Mouse (Mus musculus): Measurements from ENCODE around the gene Mettl9. TPM values are rescaled to one million over a fixed set of nuclear protein-coding genes. Genes with fewer than 3 reads are reported as not detected.

Gene Mettl9
- polyA plus RNA-seq, 1 experiment from 2014 or later = 136 TPM

GRCm38 (mm10) chr7:121077829-121078228 lies 43.6 kb downstream of the Mettl9 start:
- no peak overlapping the region for H3K27ac ChIP-seq (replicated peaks)
- H3K4me3 ChIP-seq (replicated peaks) = no peak overlapping the region
- H3K9ac ChIP-seq = no peak overlapping the region
- whole genome bisulfite sequencing = 13% methylated on average over 5 of the region's 5 CpGs
- no peak overlapping the region for H3K4me2 ChIP-seq (replicated peaks)
- H3K27me3 ChIP-seq = no peaks in the 10 kb centered on the region
- 0 out of 2 replicates have a peak, but pooled peaks cover 2% of the 10 kb centered on the region for H3K4me1 ChIP-seq
- H3K9me3 ChIP-seq (replicated peaks) = no peaks in the 10 kb centered on the region
- peaks cover 35% of the 10 kb centered on the region for H3K36me3 ChIP-seq
- 0 out of 2 replicates have a peak, but pooled peaks have one; percentile 51 for ATAC-seq (ENCODE audit: insufficient number of reproducible peaks, low FRiP score, low TSS enrichment, low read depth)

- Histone ChIP-seq H3K9ac (no peak within 1 kb of the TSS), H3K9me3 (replicated peaks) (no peaks in the 10 kb centered on the region), H3K4me3 (replicated peaks) (no peak within 1 kb of the TSS), H3K36me3 (peaks cover 20% of the 10 kb centered on the region), H3K27me3 (no peaks in the 10 kb centered on the region), H3K27ac (replicated peaks) (no peak within 1 kb of the TSS), H3K4me1 (peaks cover 13% of the 10 kb centered on the region; the same call in 1 of the 2 replicates), H3K4me2 (replicated peaks) (no peak within 1 kb of the TSS)
- no peak for ATAC-seq (ENCODE audit: insufficient number of reproducible peaks, low FRiP score, low TSS enrichment, low read depth)
- 80% methylated on average over 4 of the region's 4 CpGs for WGBS
Measured at GRCm38 (mm10) chr7:121081350-121081749, 47.1 kb downstream of the Mettl9 start, which contains the start of gene Otoa. Gene Otoa (plus strand): TSS chr7:121081650.

- ATAC-seq (ENCODE audit: insufficient number of reproducible peaks, low FRiP score, low TSS enrichment, low read depth) = no peak
- Histone ChIP-seq H3K4me3 (replicated peaks) (no peak overlapping the region), H3K27ac (replicated peaks) (no peak overlapping the region), H3K4me1 (peaks cover 13% of the 10 kb centered on the region; the same call in 1 of the 2 replicates), H3K36me3 (peaks cover 18% of the 10 kb centered on the region), H3K4me2 (replicated peaks) (no peak overlapping the region), H3K9me3 (replicated peaks) (no peaks in the 10 kb centered on the region), H3K9ac (no peak overlapping the region), H3K27me3 (no peaks in the 10 kb centered on the region)
- 44% methylated on average over 2 of the region's 2 CpGs for WGBS
Measured at GRCm38 (mm10) chr7:121081816-121082215, 47.6 kb downstream of the Mettl9 start.

GRCm38 (mm10) chr7:121082949-121083513 lies 48.8 kb downstream of the Mettl9 start:
- H3K27me3 ChIP-seq = no peaks in the 10 kb centered on the region
- H3K4me3 ChIP-seq (replicated peaks) = no peak overlapping the region
- H3K36me3 ChIP-seq = peaks cover 8% of the 10 kb centered on the region
- H3K4me2 ChIP-seq (replicated peaks) = no peak overlapping the region
- ATAC-seq (ENCODE audit: insufficient number of reproducible peaks, low FRiP score, low TSS enrichment, low read depth) = peak; percentile 64
- 59% methylated on average over 9 of the region's 9 CpGs for WGBS
- H3K27ac ChIP-seq (replicated peaks) = no peak overlapping the region
- no peaks in the 10 kb centered on the region for H3K9me3 ChIP-seq (replicated peaks)
- peaks cover 13% of the 10 kb centered on the region; the same call in 1 of the 2 replicates for H3K4me1 ChIP-seq
- no peak overlapping the region for H3K9ac ChIP-seq

- Histone ChIP-seq H3K9ac (no peak overlapping the region), H3K27me3 (no peaks in the 10 kb centered on the region), H3K36me3 (no peaks in the 10 kb centered on the region), H3K4me3 (replicated peaks) (no peak overlapping the region), H3K9me3 (replicated peaks) (no peaks in the 10 kb centered on the region), H3K27ac (replicated peaks) (no peak overlapping the region), H3K4me2 (replicated peaks) (no peak overlapping the region), H3K4me1 (peaks cover 13% of the 10 kb centered on the region; the same call in 1 of the 2 replicates)
- 52% methylated on average over 8 of the region's 8 CpGs for WGBS
- ATAC-seq (ENCODE audit: insufficient number of reproducible peaks, low FRiP score, low TSS enrichment, low read depth) = no peak
Measured at GRCm38 (mm10) chr7:121084840-121085453, 50.7 kb downstream of the Mettl9 start.

GRCm38 (mm10) chr7:121085500-121085899 lies 51.3 kb downstream of the Mettl9 start:
- Histone ChIP-seq H3K4me1 (peaks cover 13% of the 10 kb centered on the region; the same call in 1 of the 2 replicates), H3K27me3 (no peaks in the 10 kb centered on the region), H3K9me3 (replicated peaks) (no peaks in the 10 kb centered on the region), H3K36me3 (no peaks in the 10 kb centered on the region), H3K27ac (replicated peaks) (no peak overlapping the region), H3K9ac (no peak overlapping the region), H3K4me3 (replicated peaks) (no peak overlapping the region), H3K4me2 (replicated peaks) (no peak overlapping the region)
- WGBS = 7% methylated on average over 4 of the region's 4 CpGs
- peak; percentile 58; the same call in 1 of the 2 replicates for ATAC-seq (ENCODE audit: insufficient number of reproducible peaks, low FRiP score, low TSS enrichment, low read depth)

- H3K4me3 ChIP-seq (replicated peaks) = no peak overlapping the region
- WGBS = 69% methylated on average over 5 of the region's 5 CpGs
Measured at GRCm38 (mm10) chr7:121088745-121089144, 54.5 kb downstream of the Mettl9 start.

GRCm38 (mm10) chr7:121090748-121091147 lies 56.5 kb downstream of the Mettl9 start:
- Histone ChIP-seq H3K4me3 (replicated peaks) (no peak overlapping the region), H3K27ac (replicated peaks) (no peak overlapping the region), H3K9ac (no peak overlapping the region), H3K9me3 (replicated peaks) (no peaks in the 10 kb centered on the region), H3K4me2 (replicated peaks) (no peak overlapping the region), H3K27me3 (no peaks in the 10 kb centered on the region), H3K4me1 (no peaks in the 10 kb centered on the region; the same call in 1 of the 2 replicates), H3K36me3 (no peaks in the 10 kb centered on the region)
- 61% methylated on average over 7 of the region's 7 CpGs for whole genome bisulfite sequencing
- peak; percentile 65 for ATAC-seq (ENCODE audit: insufficient number of reproducible peaks, low FRiP score, low TSS enrichment, low read depth)

More at GRCm38 (mm10) chr7:121088745-121089144, 54.5 kb downstream of the Mettl9 start:
- H3K9ac ChIP-seq = no peak overlapping the region
- no peaks in the 10 kb centered on the region for H3K9me3 ChIP-seq (replicated peaks)
- no peak overlapping the region for H3K27ac ChIP-seq (replicated peaks)
- no peaks in the 10 kb centered on the region for H3K36me3 ChIP-seq
- peaks cover 5% of the 10 kb centered on the region; the same call in 1 of the 2 replicates for H3K4me1 ChIP-seq
- H3K4me2 ChIP-seq (replicated peaks) = no peak overlapping the region
- no peaks in the 10 kb centered on the region for H3K27me3 ChIP-seq
- ATAC-seq (ENCODE audit: insufficient number of reproducible peaks, low FRiP score, low TSS enrichment, low read depth) = no peak

GRCm38 (mm10) chr7:121093026-121093425 lies 58.8 kb downstream of the Mettl9 start:
- Histone ChIP-seq H3K4me1 (no peaks in the 10 kb centered on the region; the same call in 1 of the 2 replicates), H3K4me3 (replicated peaks) (no peak overlapping the region), H3K4me2 (replicated peaks) (no peak overlapping the region), H3K9me3 (replicated peaks) (no peaks in the 10 kb centered on the region), H3K27me3 (no peaks in the 10 kb centered on the region), H3K9ac (no peak overlapping the region), H3K27ac (replicated peaks) (no peak overlapping the region), H3K36me3 (no peaks in the 10 kb centered on the region)
- ATAC-seq (ENCODE audit: insufficient number of reproducible peaks, low FRiP score, low TSS enrichment, low read depth) = no peak
- WGBS = 77% methylated on average over 4 of the region's 4 CpGs

- Histone ChIP-seq H3K4me1 (no peaks in the 10 kb centered on the region), H3K9ac (no peak overlapping the region), H3K4me2 (replicated peaks) (no peak overlapping the region), H3K9me3 (replicated peaks) (no peaks in the 10 kb centered on the region), H3K36me3 (no peaks in the 10 kb centered on the region), H3K4me3 (replicated peaks) (no peak overlapping the region), H3K27me3 (no peaks in the 10 kb centered on the region; the same call in 1 of the 2 replicates), H3K27ac (replicated peaks) (no peak overlapping the region)
- 80% methylated on average over 10 of the region's 10 CpGs for WGBS
- ATAC-seq (ENCODE audit: insufficient number of reproducible peaks, low FRiP score, low TSS enrichment, low read depth) = no peak
Measured at GRCm38 (mm10) chr7:121098614-121099389, 64.6 kb downstream of the Mettl9 start.

GRCm38 (mm10) chr7:121107851-121108250 lies 73.6 kb downstream of the Mettl9 start:
- no peak overlapping the region for H3K4me2 ChIP-seq (replicated peaks)
- no peak overlapping the region for H3K27ac ChIP-seq (replicated peaks)
- no peaks in the 10 kb centered on the region for H3K36me3 ChIP-seq
- no peak overlapping the region for H3K4me3 ChIP-seq (replicated peaks)
- no peaks in the 10 kb centered on the region for H3K27me3 ChIP-seq
- no peak overlapping the region for H3K9ac ChIP-seq
- no peak for ATAC-seq (ENCODE audit: insufficient number of reproducible peaks, low FRiP score, low TSS enrichment, low read depth)
- no peaks in the 10 kb centered on the region for H3K9me3 ChIP-seq (replicated peaks)
- WGBS = 30% methylated on average over 3 of the region's 3 CpGs
- H3K4me1 ChIP-seq = no peaks in the 10 kb centered on the region
